Mouse (Mus musculus) spleen, postnatal 36 days (tissue): ENCODE data around the gene Dcaf11.

ENCODE experiments used
- DNase-seq, 2 experiments: peaks; one replicate each; pipeline ENCODE4 v3.0.0; 2022; ENCODE audit warnings: low spot score in 2 of 2, mixed read lengths in 1 of 2

Dcaf11 gene

DNA sequence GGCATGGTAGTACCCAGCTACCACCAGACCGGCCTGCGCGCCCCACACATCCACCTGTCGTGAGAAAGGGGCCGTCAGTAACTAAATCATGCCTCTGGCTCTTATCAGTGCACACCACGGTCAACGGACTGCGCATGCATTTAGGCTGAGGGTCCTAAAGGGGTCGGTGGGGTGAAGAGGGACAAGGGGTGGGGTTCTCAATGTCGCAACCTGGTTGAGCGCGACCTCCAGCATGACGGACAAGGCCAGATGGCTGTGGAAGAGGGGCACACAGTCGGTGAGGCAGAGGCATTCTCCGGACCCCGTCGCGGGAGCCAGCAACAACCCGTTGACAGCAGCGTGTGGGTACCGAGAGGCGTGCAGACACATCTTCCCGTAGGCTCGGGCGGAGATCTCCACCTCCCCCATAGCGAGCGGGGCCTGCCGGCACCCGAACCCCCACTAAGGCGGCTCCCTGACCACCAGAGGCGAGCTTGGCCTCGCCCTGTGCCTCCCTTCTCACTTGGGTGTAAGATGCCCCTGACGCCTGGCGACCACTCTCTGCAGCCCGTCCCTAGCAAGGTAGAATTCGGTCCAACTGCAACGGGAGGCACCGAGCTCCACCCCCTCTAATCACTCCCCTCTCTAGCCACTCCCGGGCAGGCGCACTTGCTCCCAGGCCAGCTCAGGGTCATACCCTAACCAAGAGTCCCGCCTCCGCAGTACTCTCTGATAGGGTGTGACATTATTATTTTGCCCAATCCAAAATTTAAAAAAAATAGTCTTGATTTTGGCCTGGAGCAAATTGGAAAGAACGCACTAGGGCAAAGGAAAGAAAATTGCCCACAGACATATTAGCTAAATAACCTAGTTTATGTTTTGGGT, 25.1 kb downstream of the Dcaf11 start, which contains the start of gene Emc9:
Emc9 (minus strand) TSS at position 601 of the 864 bp plus-strand sequence.
- DNase-seq: peak; percentile 84 to 89

DNA sequence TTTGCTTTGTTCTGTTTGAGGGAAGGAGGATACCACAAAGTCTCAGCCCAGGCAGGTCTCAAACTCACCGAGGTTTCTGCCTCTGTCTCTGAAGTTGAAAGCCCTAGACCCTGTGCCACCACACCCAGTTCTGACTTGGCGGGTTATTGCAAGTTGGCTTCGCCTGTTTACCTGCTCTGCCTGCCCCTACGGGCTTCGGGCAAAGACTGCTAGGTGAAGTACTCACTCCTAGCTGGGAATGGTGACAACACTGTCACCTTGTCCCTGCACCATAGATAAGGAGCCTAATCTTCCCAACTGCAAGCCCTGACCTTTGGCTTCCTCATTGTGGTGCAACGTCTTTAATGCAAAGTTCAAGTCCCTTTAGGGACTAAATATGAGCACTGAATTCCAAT, 25.8 kb downstream of the Dcaf11 start:
- peak; percentile 35 to 48 for DNase-seq

DNA sequence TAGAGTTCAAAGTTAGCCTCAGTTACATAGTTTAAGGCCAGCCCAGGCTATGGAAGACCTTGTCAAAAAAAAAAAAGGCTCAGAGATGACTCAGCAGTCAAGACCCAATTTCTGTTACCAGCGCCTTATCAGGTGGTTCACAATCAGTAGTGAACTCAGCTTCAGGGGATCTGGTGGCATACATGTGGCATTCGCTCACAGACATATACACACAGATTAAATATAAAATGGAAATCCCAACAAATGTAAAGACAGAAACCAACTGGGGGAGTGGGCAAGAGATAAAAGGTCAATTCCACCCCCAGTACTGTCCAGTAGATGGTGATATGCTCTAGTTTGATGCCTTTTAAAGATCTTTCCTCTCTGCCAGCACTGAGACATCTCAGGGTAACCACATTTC, 26.3 kb downstream of the Dcaf11 start:
- no peak for DNase-seq

DNA sequence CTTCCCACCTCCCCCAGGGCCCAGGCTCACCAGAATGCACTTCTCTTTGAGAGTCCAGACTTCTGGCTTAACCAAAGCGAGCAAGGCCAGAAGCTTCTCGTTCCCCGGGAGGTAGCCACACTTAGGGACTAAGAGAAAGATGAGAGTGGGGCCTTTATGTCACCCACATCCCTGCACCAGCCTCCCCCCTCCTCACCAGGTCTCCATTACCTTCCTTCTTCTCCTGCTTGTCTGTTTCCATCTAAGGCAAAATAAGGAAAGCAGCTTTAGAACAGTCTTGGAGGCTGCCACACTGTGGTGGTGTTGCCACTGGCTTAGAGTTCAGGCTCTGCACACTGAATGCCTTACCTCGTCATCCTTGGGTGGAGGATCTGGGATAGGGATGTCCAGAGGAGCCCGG, 29.5 kb downstream of the Dcaf11 start:
- DNase-seq: no peak

DNA sequence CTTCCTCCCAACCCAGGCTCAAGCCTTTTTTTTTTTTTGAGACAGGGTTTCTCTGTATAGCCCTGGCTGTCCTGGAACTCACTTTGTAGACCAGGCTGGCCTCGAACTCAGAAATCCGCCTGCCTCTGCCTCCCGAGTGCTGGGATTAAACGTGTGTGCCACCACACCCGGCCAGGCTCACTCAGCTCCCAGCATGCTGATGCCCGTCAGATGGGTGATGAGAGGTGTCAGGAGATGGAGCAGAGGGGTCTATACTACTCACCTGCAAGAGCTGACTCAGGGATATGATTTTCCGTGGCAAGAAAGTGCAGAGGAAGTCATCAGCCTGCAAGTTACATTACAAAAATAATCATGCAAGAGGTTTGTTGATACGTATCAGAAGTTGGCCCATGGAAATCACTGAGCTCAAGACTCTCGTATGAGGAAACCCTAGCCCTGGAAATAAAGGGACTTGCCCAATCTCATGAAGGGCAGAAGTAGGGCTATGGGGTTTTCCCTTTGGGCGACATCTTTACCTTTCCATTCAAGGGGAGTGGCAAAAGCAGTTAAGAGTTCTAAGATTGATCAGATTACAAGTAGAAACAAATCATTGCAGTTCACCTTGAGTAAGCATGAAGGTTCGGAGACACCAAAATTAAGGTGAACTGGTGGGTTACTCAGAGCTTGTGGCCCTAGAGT, 30.1 kb downstream of the Dcaf11 start:
- DNase-seq: peak; percentile 38 to 61

DNA sequence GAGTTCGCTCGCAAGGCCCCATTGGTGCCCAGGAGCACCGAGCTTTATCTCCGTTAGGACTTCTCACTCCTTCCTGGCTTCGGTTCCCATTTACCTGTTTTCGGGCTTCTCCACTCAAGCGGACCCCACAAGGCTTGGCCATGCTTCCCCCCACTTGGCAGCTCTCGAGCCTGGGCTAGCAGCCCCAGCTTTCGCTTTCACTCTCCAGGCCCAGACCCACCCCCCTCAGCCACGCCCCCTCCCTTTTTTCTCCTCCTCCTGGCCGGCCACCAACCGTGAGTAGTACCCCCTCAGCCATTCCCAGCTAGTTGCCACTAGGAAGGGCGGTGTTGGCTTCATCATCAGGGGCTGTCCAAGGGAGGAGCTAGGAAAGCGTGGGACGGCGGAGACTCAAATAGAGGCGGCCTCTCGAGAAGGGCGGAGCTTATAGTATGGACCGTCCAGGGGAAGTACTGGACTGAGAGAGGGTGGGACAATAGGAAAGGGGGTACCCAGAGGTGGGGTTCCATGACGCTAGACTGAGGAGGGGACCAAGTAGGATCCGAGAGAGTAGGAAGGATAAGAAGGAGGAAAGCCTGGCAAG, 31.0 kb downstream of the Dcaf11 start, which contains the start of gene Psme2:
Psme2 (minus strand) TSS at position 366 of the 583 bp plus-strand sequence.
- peak; percentile 89 to 92 for DNase-seq

DNA sequence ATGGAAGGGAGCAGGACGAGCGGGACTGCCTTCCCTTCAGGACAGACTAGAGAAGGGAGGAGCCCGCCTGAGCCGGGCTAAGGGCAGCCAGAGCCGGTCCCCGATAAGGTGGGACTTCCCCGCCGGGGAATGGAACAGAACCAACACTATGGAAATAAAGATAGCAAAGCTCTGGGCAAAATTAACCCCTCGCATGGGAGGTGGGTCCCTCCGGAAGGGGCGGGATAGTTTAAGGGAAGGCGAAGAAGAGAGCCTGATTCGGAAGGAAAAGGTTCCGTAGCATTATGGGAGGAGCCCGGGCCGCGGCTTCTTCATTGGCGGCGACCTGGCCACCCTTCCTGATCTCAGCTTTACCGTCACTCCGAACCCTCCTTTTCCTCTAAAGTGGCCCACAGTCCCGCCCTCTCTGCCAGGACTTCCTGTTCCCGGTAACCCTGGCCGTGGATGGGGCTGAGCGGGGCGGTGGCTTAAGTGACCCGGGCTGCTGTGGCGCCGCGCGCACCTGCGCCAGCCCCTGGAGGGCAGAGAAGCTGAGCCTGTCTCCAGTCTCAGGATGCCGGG, 31.6 kb downstream of the Dcaf11 start, which contains the start of gene Rnf31:
Rnf31 (plus strand) TSS at position 378 of the 561 bp plus-strand sequence.
- DNase-seq: peak; percentile 95 to 96

DNA sequence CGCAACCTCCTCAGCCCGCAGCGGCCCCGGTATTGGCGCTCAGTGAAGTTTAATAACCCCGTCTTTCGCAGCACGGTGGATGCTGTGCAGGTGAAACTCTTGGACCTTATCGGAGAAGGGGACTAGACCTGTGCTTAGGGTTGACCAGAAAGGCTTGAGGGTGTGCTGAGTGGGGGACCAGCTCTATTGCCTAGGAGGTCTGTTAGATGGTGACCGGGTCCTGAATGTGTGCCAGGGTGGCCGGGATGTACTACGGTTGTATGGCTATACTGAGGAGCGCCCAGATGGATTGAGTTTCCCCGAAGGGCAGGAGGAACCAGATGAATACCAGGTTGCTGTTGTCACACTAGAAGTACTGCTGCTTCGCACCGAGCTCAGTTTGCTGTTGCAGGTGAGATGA, 32.4 kb downstream of the Dcaf11 start:
- no peak for DNase-seq

DNA sequence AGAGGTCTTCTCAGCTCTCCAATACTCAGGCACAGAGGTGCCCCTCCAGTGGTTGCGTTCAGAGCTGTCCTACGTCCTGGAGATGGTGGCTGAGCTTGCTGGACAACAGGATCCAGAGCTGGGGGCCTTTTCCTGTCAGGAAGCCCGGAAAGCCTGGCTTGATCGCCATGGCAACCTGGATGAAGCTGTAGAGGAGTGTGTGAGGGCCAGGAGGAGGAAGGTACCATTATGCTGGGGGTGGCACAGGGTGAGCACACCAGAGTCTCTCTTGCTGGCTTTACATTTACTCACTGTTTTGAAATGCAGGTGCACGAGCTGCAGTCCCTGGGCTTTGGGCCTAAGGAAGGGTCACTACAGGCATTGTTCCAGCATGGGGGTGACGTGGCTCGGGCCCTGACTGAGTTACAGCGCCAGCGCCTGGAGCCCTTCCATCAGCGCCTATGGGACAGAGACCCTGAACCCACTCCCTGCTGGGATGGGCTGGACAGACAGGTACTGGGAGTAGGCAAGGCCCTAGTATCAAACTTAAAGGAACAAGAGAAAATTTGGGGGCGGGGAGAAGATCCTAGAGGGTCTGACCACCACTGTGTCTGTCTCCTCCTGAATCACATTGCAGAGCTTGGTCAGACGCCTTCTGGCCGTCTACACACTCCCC, 36.4 kb downstream of the Dcaf11 start:
- DNase-seq: no peak

DNA sequence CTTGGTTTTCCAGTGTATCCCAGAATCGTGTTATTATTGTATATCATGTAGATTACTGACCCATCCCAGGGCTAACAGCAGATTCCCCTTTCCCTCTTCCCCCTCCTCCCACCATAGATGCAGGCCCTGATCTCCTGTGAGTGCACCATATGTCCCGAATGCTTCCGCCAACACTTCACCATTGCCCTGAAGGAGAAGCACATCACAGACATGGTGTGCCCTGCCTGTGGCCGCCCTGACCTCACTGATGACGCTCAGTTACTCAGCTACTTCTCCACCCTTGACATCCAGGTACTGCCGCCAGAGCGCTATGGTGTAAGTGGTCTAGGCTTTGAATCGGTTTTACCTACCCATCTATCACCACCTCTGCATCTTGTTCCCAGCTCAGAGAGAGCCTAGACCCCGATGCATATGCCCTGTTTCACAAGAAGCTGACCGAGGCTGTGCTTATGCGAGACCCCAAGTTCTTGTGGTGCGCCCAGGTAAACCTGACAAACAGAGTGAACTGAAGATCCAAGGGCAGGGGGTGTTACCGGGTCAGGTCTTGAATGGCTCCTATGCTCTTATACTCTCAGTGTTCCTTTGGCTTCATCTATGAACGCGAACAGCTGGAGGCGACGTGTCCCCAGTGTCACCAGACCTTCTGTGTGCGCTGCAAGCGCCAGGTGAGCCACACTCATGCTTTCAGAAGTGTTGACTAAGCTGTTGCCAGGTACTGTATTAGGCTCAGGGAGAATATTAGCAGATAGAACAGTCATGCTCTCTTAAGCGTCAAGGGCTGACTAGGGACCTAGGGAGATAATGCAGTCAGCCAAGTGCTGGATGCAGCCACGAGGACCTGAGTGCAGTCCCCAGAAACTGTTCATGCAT, 39.0 kb downstream of the Dcaf11 start:
- DNase-seq: no peak

DNA sequence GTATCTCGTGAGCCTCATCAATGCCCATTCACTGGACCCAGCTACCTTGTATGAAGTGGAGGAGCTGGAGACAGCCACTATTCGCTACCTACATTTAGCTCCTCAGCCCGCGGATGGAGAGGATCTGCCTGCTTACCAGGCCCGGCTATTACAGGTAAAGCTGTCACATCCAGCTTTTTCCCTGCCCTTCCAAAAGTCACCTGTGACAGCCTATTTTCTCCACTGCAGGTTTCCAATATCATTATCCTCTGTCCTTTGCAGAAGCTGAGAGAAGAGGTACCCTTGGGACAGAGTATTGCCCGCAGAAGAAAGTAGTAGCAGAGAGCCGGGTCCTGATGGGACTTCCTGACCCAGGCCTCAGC, 43.4 kb downstream of the Dcaf11 start, which contains the start of gene Irf9:
Irf9 (plus strand) TSS at position 301 of the 362 bp plus-strand sequence.
- no peak for DNase-seq

DNA sequence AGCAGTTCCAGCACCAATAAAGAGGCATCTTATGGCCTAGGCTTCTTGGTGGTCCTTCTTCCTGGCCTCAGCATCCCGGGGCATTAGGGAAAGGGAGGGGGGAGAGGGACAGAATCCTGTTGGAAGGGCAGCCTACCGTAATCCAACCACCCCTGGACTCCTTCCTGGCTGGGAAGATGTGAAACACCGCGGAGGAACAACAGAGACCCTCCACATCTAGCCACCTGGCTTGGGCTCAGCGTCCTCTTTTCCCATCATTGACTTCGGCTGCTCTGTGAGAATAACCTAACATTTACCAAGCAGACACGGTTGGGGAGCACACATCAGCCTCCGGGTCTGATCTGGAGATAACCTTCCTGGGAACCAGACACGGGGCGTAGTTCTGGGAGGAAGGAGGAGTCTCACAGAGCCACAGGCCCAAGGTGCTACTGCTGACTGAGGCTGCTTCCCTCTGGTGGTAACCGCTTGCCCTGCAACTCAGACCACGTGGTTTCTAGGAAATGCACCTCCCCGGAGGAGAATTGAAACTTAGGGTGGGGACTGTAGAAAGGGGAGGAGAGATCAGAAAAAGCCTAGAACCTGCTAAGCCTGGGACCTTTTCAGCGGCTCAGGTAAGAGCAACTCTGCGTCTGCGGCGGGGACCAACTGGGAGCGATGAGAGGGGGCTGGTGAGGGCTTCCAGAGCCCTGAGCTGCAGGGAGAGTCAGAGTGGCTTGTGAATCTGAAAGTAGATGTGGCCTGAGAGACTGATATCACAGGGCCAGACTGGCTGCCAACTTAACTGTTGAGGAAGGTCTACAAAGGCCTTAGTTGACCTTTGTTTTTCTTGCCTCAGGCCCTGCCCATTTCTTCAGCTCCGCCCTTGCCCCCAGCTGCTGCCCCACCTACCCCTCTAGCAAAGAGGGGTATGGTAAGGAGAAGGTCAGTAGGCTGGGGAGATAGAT, 44.1 kb downstream of the Dcaf11 start:
- peak; percentile 96 for DNase-seq

DNA sequence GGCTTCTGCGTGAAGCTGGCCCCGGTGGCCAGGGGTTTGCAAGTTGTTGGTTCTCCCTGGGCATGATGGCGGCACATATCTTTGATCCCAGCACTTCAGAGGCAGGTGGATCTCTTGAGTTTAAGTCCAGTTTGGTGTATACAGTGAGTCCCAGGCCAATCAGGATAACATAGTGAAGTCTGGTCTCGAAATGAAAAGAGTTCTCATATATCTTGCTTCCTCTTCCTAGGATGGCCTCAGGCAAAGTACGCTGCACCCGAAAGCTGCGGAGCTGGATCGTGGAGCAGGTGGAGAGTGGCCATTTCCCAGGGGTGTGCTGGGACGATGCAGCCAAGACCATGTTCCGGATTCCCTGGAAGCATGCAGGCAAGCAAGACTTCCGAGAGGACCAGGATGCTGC, 45.0 kb downstream of the Dcaf11 start:
- no peak for DNase-seq

DNA sequence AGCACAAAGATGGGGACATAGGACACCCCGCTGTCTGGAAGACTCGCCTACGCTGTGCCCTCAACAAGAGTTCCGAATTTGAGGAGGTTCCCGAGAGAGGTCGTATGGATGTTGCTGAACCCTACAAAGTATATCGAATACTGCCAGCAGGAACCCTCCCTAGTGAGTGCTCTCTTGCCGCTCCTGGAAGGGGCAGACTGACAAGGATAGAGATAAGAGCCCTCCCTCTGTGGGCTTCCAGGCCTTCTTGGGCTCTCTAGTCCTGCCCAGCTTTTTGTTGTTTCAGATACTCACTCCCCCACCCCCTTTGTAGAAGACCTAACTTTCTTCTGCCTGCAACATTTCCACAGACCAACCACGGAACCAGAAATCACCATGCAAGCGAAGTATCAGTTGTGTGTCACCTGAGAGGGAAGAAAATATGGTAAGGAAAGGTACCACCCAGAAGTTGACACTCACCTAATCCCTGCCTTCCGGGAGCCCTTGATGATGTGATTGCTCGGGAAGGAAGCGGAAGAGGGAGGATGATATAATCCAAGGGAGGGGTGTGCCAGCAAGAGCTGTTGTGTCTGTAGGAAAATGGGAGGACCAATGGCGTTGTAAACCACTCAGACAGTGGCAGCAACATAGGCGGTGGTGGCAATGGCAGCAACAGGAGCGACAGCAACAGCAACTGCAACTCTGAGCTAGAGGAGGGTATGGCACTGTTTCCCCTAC, 46.1 kb downstream of the Dcaf11 start:
- DNase-seq: no peak

DNA sequence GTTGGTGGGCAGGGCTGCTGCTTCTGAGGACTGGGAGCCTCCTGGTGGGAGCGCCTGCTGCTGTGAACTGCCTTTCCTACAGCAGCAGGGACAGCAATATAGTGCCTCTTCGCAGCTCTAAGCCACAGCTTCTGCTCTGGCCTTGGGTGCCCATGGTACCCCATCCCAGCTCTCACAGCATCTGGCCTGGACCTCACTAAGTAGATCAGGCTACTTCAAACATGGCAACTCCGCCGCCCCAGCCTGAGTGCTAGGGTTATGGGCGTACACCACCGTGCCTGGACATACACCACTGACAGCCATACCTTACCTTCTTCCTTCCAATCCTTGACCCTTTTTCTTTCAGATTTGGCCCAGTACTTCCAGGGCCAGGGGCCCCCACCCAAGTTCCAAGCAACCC, 48.5 kb downstream of the Dcaf11 start:
- DNase-seq: no peak

DNA sequence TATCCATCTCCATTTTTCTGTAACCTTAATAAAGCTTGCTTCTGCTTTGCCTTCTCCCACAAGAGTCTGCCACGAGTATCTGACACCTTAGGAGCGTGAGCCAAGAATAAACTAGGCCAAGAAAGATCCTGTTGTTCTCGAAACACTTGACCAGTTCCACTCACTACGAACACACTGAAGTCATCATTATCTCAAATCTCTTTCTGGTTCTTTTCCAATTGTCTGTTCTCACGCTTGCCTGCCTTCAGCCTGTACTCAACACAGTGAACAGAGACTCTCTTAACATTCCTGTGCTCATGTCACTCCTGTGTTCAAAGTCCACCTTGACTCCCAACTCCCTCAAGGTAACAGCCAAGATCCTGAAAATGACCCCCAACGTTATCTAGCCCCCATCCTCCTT, 53.5 kb downstream of the Dcaf11 start:
- no peak for DNase-seq

DNA sequence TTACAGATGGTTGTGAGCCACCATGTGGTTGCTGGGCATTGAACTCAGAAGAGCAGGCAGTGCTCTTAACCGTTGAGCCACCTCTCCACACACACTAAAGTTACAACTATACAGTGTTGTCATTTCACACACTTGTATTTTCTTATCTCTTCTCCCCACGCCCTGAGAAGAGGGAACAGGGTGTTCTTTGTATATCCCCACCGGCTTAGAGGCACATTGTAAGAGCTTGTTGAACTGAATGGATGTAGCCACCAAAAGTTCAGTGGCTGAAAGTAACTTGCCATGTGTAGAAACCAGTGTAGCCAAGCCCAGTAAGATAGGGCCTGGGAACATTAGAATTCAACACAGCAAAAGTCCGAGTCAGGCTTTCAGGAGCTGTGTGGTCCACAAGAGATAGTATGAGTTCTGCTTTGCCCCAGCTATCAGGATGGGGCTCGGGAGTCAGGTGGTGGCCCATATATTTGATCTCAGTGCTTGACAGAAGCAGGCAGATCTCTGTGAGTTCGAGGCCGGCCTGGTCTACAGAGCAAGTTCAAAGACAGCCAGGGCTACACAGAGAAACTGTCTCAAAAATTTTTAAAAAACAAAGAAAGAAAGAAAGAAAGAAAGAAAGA, 54.9 kb downstream of the Dcaf11 start:
- no peak for DNase-seq

DNA sequence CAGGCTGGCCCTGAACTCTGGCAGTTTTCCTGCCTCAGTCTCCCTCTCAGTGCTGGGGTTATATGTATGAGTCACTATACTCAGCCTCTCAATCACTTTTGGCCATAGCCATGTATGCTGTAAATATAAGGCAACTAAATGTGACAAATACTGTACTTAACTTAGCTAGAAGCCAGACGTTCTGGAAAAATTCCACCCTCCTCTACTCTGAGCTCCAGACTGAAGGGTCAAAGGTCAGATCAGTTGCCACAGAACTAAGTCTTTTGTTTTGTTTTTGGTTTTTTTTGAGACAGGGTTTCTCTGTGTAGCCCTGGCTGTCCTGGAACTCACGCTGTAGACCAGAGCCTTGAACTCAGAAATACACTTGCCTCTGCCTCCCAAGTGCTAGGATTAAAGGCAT, 56.1 kb downstream of the Dcaf11 start:
- DNase-seq: no peak
